Mouse (Mus musculus): ENCODE measurements around the gene Pik3r4. TPM values are rescaled to one million over a fixed set of nuclear protein-coding genes. Genes with fewer than 3 reads are reported as not detected.
A peak's percentile ranks its signal among the peaks of the same experiment; 100 is the strongest.

The Pik3r4 gene
- total and polyA plus RNA-seq, 2 experiments from 2014 or later, result 10.2 to 45.3 TPM

DNA sequence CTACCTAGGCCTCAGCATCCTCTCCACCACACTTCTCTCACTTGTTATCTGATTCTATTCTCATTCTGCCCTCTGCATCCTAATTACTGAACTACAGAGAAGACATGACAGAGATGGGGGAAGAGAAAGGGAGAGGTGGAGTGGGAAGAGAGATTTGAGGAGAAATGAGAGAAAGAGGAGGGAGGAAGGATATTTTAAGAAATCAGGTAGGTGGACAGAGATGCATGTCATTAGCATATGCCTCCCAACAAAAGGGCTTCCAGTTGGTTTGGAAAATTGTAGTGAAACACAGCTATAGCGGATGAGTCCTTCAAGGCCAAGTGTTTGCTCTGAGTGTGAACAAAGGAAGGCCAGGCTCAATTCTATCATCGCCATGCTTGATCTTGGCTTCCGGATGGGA is 69.3 kb downstream of the Pik3r4 start:
- H3K27me3 ChIP-seq (ENCODE audit: control insufficient read depth, insufficient read depth, low read length), result no peaks in the 10 kb centered on the region

GRCm38 (mm10) chr9:105719367-105719766 is 76.6 kb downstream of the Pik3r4 start:
- TF ChIP-seq EP300 (IDR thresholded peaks at IDR 0.05; ENCODE audit: low read depth), result no peak
- TF ChIP-seq CTCF (IDR thresholded peaks at IDR 0.05; ENCODE audit: low read depth), result no peak
- ATAC-seq (ENCODE audit: insufficient read depth, low read depth), result no peak
- H3K9me3 ChIP-seq (replicated peaks; ENCODE audit: control insufficient read depth, low read length), result no peaks in the 10 kb centered on the region
- no peak overlapping the region for H3K27ac ChIP-seq (ENCODE audit: low read depth)
- H3K4me1 ChIP-seq (ENCODE audit: control insufficient read depth, insufficient read depth), result 0 out of 2 replicates have a peak, but pooled peaks cover 2% of the 10 kb centered on the region
- 78% methylated on average over 7 of the region's 7 CpGs for WGBS
- DNase-seq (ENCODE audit: low spot score), result no peak
- H3K36me3 ChIP-seq (replicated peaks; ENCODE audit: control insufficient read depth, insufficient read depth, low read length), result no peaks in the 10 kb centered on the region
- no peak overlapping the region for H3K9ac ChIP-seq (replicated peaks; ENCODE audit: low read depth, low read length)
- H3K4me3 ChIP-seq (ENCODE audit: low read depth, low read length), result no peak overlapping the region
- H3K27me3 ChIP-seq (ENCODE audit: control insufficient read depth, insufficient read depth, low read length), result no peaks in the 10 kb centered on the region
- H3K4me2 ChIP-seq (ENCODE audit: low read depth, low read length), result no peak overlapping the region

More for the DNA sequence above, 69.3 kb downstream of the Pik3r4 start:
- no peak for DNase-seq (ENCODE audit: low spot score)
- Histone ChIP-seq H3K9ac (replicated peaks; ENCODE audit: low read depth, low read length) (no peak overlapping the region), H3K9me3 (replicated peaks; ENCODE audit: control insufficient read depth, low read length) (no peaks in the 10 kb centered on the region), H3K4me3 (ENCODE audit: low read depth, low read length) (no peak overlapping the region), H3K27ac (ENCODE audit: low read depth) (no peak overlapping the region), H3K4me1 (ENCODE audit: control insufficient read depth, insufficient read depth) (0 out of 2 replicates have a peak, but pooled peaks cover 6% of the 10 kb centered on the region), H3K4me2 (ENCODE audit: low read depth, low read length) (no peak overlapping the region), H3K36me3 (replicated peaks; ENCODE audit: control insufficient read depth, insufficient read depth, low read length) (no peaks in the 10 kb centered on the region)
- ATAC-seq (ENCODE audit: insufficient read depth, low read depth), result no peak
- 95% methylated on average over 3 of the region's 3 CpGs for WGBS
- TF ChIP-seq EP300 (IDR thresholded peaks at IDR 0.05; ENCODE audit: low read depth) (no peak), CTCF (IDR thresholded peaks at IDR 0.05; ENCODE audit: low read depth) (no peak)

DNA sequence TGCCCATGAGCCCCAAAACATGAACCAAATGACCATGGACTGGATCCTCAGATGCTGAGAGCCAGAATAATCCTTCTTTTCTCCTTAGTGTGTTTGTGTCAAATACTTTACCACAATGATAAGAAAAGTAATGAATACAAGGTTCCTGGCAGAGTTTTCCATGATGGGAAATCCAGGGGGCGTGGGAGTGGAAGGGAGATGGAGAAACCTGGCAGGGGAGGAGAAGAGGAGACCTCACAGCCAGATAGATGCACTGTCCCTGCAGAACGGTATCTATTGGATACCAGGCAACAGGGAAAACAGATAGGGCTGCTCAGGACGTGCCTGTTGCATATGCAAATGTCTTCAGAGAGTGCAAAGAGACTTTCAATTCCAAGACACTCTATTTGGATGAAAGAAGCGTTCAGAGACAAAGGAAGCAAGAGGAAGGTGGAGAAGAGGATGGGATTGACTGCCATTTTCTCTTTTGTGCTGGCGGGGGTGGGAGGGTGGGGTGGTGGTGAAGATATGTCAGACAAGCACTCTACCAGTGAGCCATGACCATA is 77.1 kb downstream of the Pik3r4 start:
- ATAC-seq (ENCODE audit: insufficient read depth, low read depth) (no peak), DNase-seq (ENCODE audit: low spot score) (no peak)
- Histone ChIP-seq H3K36me3 (replicated peaks; ENCODE audit: control insufficient read depth, insufficient read depth, low read length) (no peaks in the 10 kb centered on the region), H3K27ac (ENCODE audit: low read depth) (no peak overlapping the region), H3K4me3 (ENCODE audit: low read depth, low read length) (no peak overlapping the region), H3K9ac (replicated peaks; ENCODE audit: low read depth, low read length) (no peak overlapping the region), H3K4me2 (ENCODE audit: low read depth, low read length) (no peak overlapping the region), H3K9me3 (replicated peaks; ENCODE audit: control insufficient read depth, low read length) (no peaks in the 10 kb centered on the region), H3K4me1 (ENCODE audit: control insufficient read depth, insufficient read depth) (0 out of 2 replicates have a peak, but pooled peaks cover 2% of the 10 kb centered on the region), H3K27me3 (ENCODE audit: control insufficient read depth, insufficient read depth, low read length) (no peaks in the 10 kb centered on the region)
- TF ChIP-seq CTCF (IDR thresholded peaks at IDR 0.05; ENCODE audit: low read depth), result no peak
- no peak for TF ChIP-seq EP300 (IDR thresholded peaks at IDR 0.05; ENCODE audit: low read depth)
- 43% methylated on average over 5 of the region's 5 CpGs for WGBS

GRCm38 (mm10) chr9:105720430-105720829 is 77.7 kb downstream of the Pik3r4 start:
- no peak for TF ChIP-seq CTCF (IDR thresholded peaks at IDR 0.05; ENCODE audit: low read depth)
- TF ChIP-seq EP300 (IDR thresholded peaks at IDR 0.05; ENCODE audit: low read depth), result no peak
- 0 out of 2 replicates have a peak, but pooled peaks cover 2% of the 10 kb centered on the region for H3K4me1 ChIP-seq (ENCODE audit: control insufficient read depth, insufficient read depth)
- no peaks in the 10 kb centered on the region for H3K27me3 ChIP-seq (ENCODE audit: control insufficient read depth, insufficient read depth, low read length)
- no peaks in the 10 kb centered on the region for H3K9me3 ChIP-seq (replicated peaks; ENCODE audit: control insufficient read depth, low read length)
- no peaks in the 10 kb centered on the region for H3K36me3 ChIP-seq (replicated peaks; ENCODE audit: control insufficient read depth, insufficient read depth, low read length)
- H3K4me3 ChIP-seq (ENCODE audit: low read depth, low read length), result no peak overlapping the region
- no peak overlapping the region for H3K27ac ChIP-seq (ENCODE audit: low read depth)
- ATAC-seq (ENCODE audit: insufficient read depth, low read depth) (no peak), DNase-seq (ENCODE audit: low spot score) (no peak)
- no peak overlapping the region for H3K9ac ChIP-seq (replicated peaks; ENCODE audit: low read depth, low read length)
- 79% methylated on average over 4 of the region's 4 CpGs for WGBS
- H3K4me2 ChIP-seq (ENCODE audit: low read depth, low read length), result no peak overlapping the region

GRCm38 (mm10) chr9:105731976-105732375 is 89.2 kb downstream of the Pik3r4 start:
- no peak overlapping the region for H3K9ac ChIP-seq (replicated peaks; ENCODE audit: low read depth, low read length)
- DNase-seq (ENCODE audit: low spot score), result peak; percentile 8
- no peaks in the 10 kb centered on the region for H3K4me1 ChIP-seq (ENCODE audit: control insufficient read depth, insufficient read depth)
- H3K36me3 ChIP-seq (replicated peaks; ENCODE audit: control insufficient read depth, insufficient read depth, low read length), result no peaks in the 10 kb centered on the region
- no peak overlapping the region for H3K4me3 ChIP-seq (ENCODE audit: low read depth, low read length)
- ATAC-seq (ENCODE audit: insufficient read depth, low read depth), result peak; percentile 53
- TF ChIP-seq CTCF (IDR thresholded peaks at IDR 0.05; ENCODE audit: low read depth) (no peak), EP300 (IDR thresholded peaks at IDR 0.05; ENCODE audit: low read depth) (no peak)
- H3K27ac ChIP-seq (ENCODE audit: low read depth), result no peak overlapping the region
- no peak overlapping the region for H3K4me2 ChIP-seq (ENCODE audit: low read depth, low read length)
- no peaks in the 10 kb centered on the region for H3K9me3 ChIP-seq (replicated peaks; ENCODE audit: control insufficient read depth, low read length)
- WGBS, result 53% methylated on average over 7 of the region's 7 CpGs
- no peaks in the 10 kb centered on the region for H3K27me3 ChIP-seq (ENCODE audit: control insufficient read depth, insufficient read depth, low read length)

- no peak overlapping the region for H3K27ac ChIP-seq (ENCODE audit: low read depth)
- 70% methylated on average over 2 of the region's 2 CpGs for WGBS
- H3K4me3 ChIP-seq (ENCODE audit: low read depth, low read length), result no peak overlapping the region
- H3K9me3 ChIP-seq (replicated peaks; ENCODE audit: control insufficient read depth, low read length), result no peaks in the 10 kb centered on the region
- no peak overlapping the region for H3K4me2 ChIP-seq (ENCODE audit: low read depth, low read length)
- no peak for ATAC-seq (ENCODE audit: insufficient read depth, low read depth)
- H3K9ac ChIP-seq (replicated peaks; ENCODE audit: low read depth, low read length), result no peak overlapping the region
- no peaks in the 10 kb centered on the region for H3K36me3 ChIP-seq (replicated peaks; ENCODE audit: control insufficient read depth, insufficient read depth, low read length)
- no peak for TF ChIP-seq CTCF (IDR thresholded peaks at IDR 0.05; ENCODE audit: low read depth)
- TF ChIP-seq EP300 (IDR thresholded peaks at IDR 0.05; ENCODE audit: low read depth), result no peak
- DNase-seq (ENCODE audit: low spot score), result no peak
- no peaks in the 10 kb centered on the region for H3K27me3 ChIP-seq (ENCODE audit: control insufficient read depth, insufficient read depth, low read length)
- 0 out of 2 replicates have a peak, but pooled peaks cover 7% of the 10 kb centered on the region for H3K4me1 ChIP-seq (ENCODE audit: control insufficient read depth, insufficient read depth)
These were observed 91.9 kb downstream of the Pik3r4 start for GRCm38 (mm10) chr9:105734651-105735050.

Measured in heart, postnatal 0 days (tissue).